Mouse (Mus musculus) retina, adult 2 months (tissue): ENCODE measurements around the gene Clcn7.
A peak's percentile ranks its signal among the peaks of the same experiment; 100 is the strongest.

Experiments used
- DNase-seq: peaks from one replicate; pipeline ENCODE4 v3.0.0-alpha.2; 2012; ENCODE audit warnings: low read depth, low spot score

Clcn7 gene

GRCm38 (mm10) chr17:25127079-25127478 lies 6.1 kb upstream of the Clcn7 start:
- no peak for DNase-seq

GRCm38 (mm10) chr17:25127681-25128080 lies 5.5 kb upstream of the Clcn7 start:
- no peak for DNase-seq

- no peak for DNase-seq
These were observed 3.1 kb upstream of the Clcn7 start for GRCm38 (mm10) chr17:25130060-25130459.

GRCm38 (mm10) chr17:25135622-25136021 lies 2.4 kb downstream of the Clcn7 start:
- DNase-seq = no peak

- DNase-seq = no peak
These were observed 5.6 kb downstream of the Clcn7 start for GRCm38 (mm10) chr17:25138803-25139202.

- no peak for DNase-seq
These were observed 6.8 kb downstream of the Clcn7 start for GRCm38 (mm10) chr17:25139960-25140359.

GRCm38 (mm10) chr17:25162161-25162560 lies 29.0 kb downstream of the Clcn7 start, which contains the start of gene Ccdc154:
Gene Ccdc154 (plus strand): TSS chr17:25162461.
- DNase-seq = no peak

GRCm38 (mm10) chr17:25163387-25163786 lies 30.2 kb downstream of the Clcn7 start:
- DNase-seq = no peak

GRCm38 (mm10) chr17:25164770-25165169 lies 31.6 kb downstream of the Clcn7 start:
- DNase-seq = no peak

- no peak for DNase-seq
These were observed 32.9 kb downstream of the Clcn7 start for GRCm38 (mm10) chr17:25165970-25166671.

GRCm38 (mm10) chr17:25169706-25170105 lies 36.5 kb downstream of the Clcn7 start:
- DNase-seq = no peak

- DNase-seq = no peak
These were observed 39.4 kb downstream of the Clcn7 start for GRCm38 (mm10) chr17:25172558-25172957.

- no peak for DNase-seq
These were observed 42.2 kb downstream of the Clcn7 start, which contains the start of gene Gm38655 for GRCm38 (mm10) chr17:25175411-25175810. Gene Gm38655 (minus strand): TSS chr17:25175471.

- DNase-seq = no peak
These were observed 50.0 kb downstream of the Clcn7 start for GRCm38 (mm10) chr17:25183232-25183631.

- peak; percentile 98 for DNase-seq
These were observed 51.0 kb downstream of the Clcn7 start, which contains the start of gene BC003965 for GRCm38 (mm10) chr17:25184129-25184691. Gene BC003965 (plus strand): TSS chr17:25184554.

GRCm38 (mm10) chr17:25184961-25185360 lies 51.8 kb downstream of the Clcn7 start:
- DNase-seq = no peak

- no peak for DNase-seq
These were observed 54.6 kb downstream of the Clcn7 start for GRCm38 (mm10) chr17:25187784-25188149.

GRCm38 (mm10) chr17:25188150-25189031 lies 55.2 kb downstream of the Clcn7 start, which contains the start of gene Unkl:
Gene Unkl (plus strand): TSS chr17:25188397.
- peak; percentile 30 for DNase-seq

- DNase-seq = no peak
These were observed 55.9 kb downstream of the Clcn7 start for GRCm38 (mm10) chr17:25189091-25189490.

- DNase-seq = no peak
These were observed 69.2 kb downstream of the Clcn7 start for GRCm38 (mm10) chr17:25202401-25202800.

GRCm38 (mm10) chr17:25210006-25210405 lies 76.8 kb downstream of the Clcn7 start:
- no peak for DNase-seq
